Mouse (Mus musculus) E14TG2a.4 (cell line): Measurements from ENCODE around the gene Psma3.

Experiments
- H3K27me3 ChIP-seq: 2 replicates; pipeline ENCODE4 v1.6.1; 2014; ENCODE audit warnings: low read length, control low read depth; ENCODE audit not compliant: insufficient read depth
- H3K36me3 ChIP-seq: 2 replicates; pipeline ENCODE4 v1.6.1; 2014; ENCODE audit warnings: low read length, control low read depth; ENCODE audit not compliant: insufficient read depth
- H3K4me1 ChIP-seq: replicated peaks from 2 replicates; pipeline ENCODE4 v1.6.1; 2014; ENCODE audit warnings: low read depth, low read length, control low read depth
- H3K4me3 ChIP-seq: replicated peaks from 2 replicates; pipeline ENCODE4 v1.5.1; 2014; ENCODE audit warnings: mild to moderate bottlenecking, low read length
- H3K9me3 ChIP-seq: 2 replicates; pipeline ENCODE4 v1.6.1; 2014; ENCODE audit warnings: low read length, control low read depth
- CTCF ChIP-seq: conservative IDR thresholded peaks from 2 replicates; pipeline ENCODE4 v1.5.1; 2014; ENCODE audit warnings: low read length
- NANOG ChIP-seq: IDR thresholded peaks from 2 replicates; pipeline ENCODE4 v1.6.1; 2014; ENCODE audit warnings: borderline replicate concordance, low read length, mixed read lengths
- POU5F1 ChIP-seq: IDR thresholded peaks from 2 replicates; pipeline ENCODE4 v1.6.1; 2014; ENCODE audit warnings: low read length, borderline replicate concordance

The Psma3 gene

GRCm38 (mm10) chr12:70978345-70978744 is 3.9 kb downstream of the Psma3 start:
- peaks cover 56% of the 10 kb centered on the region for H3K36me3 ChIP-seq
- H3K4me3 ChIP-seq, result no peak overlapping the region

GRCm38 (mm10) chr12:70984855-70985550 is 10.6 kb downstream of the Psma3 start:
- H3K9me3 ChIP-seq, result no peaks in the 10 kb centered on the region
- H3K4me1 ChIP-seq, result peaks cover 24% of the 10 kb centered on the region
- TF ChIP-seq CTCF (no peak), POU5F1 (no peak)
- H3K4me3 ChIP-seq, result no peak overlapping the region
- no peaks in the 10 kb centered on the region for H3K27me3 ChIP-seq
- peaks cover 97% of the 10 kb centered on the region for H3K36me3 ChIP-seq

More at GRCm38 (mm10) chr12:70978345-70978744, 3.9 kb downstream of the Psma3 start:
- no peak for TF ChIP-seq NANOG
- no peak for TF ChIP-seq POU5F1
- TF ChIP-seq CTCF, result no peak
- H3K9me3 ChIP-seq, result no peaks in the 10 kb centered on the region
- H3K4me1 ChIP-seq, result peaks cover 61% of the 10 kb centered on the region
- no peaks in the 10 kb centered on the region for H3K27me3 ChIP-seq

GRCm38 (mm10) chr12:70997225-70997624 is 22.8 kb downstream of the Psma3 start:
- Histone ChIP-seq H3K27me3 (no peaks in the 10 kb centered on the region), H3K36me3 (peaks cover 73% of the 10 kb centered on the region), H3K9me3 (no peaks in the 10 kb centered on the region), H3K4me1 (peaks cover 33% of the 10 kb centered on the region), H3K4me3 (no peak overlapping the region)
- TF ChIP-seq POU5F1 (no peak), CTCF (peak; percentile 29), NANOG (no peak)

DNA sequence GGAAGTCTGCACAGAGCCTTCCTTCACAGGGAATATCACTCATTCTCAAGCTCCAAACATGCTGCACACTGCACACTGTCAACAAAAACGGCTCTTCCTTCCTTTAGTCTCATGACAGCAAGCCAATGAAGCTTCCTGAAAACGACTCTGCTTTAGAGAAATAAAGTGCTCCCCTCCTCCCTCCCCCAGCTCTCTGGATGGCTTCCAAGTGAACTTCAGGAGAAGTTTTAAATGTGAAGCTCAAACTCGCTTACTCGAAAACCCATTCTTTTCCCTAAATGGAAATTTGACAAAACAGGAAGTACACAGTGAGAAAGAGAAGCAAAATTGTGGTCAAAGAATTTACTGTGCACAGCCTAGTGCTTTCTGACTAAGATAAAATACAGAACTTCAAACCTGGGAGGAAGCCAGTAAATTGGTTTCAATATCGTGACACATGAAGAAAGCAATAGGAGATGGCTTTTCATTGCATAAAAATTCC is 25.0 kb downstream of the Psma3 start:
- Histone ChIP-seq H3K9me3 (no peaks in the 10 kb centered on the region), H3K4me3 (no peak overlapping the region), H3K36me3 (peaks cover 70% of the 10 kb centered on the region), H3K27me3 (no peaks in the 10 kb centered on the region), H3K4me1 (peaks cover 40% of the 10 kb centered on the region)
- TF ChIP-seq CTCF (no peak), NANOG (no peak), POU5F1 (no peak)

GRCm38 (mm10) chr12:71000344-71000743 is 25.9 kb downstream of the Psma3 start:
- H3K4me1 ChIP-seq, result peaks cover 46% of the 10 kb centered on the region
- peaks cover 70% of the 10 kb centered on the region for H3K36me3 ChIP-seq
- no peak overlapping the region for H3K4me3 ChIP-seq
- H3K9me3 ChIP-seq, result no peaks in the 10 kb centered on the region
- TF ChIP-seq CTCF (no peak), NANOG (no peak), POU5F1 (no peak)
- no peaks in the 10 kb centered on the region for H3K27me3 ChIP-seq

GRCm38 (mm10) chr12:71001456-71001855 is 27.0 kb downstream of the Psma3 start:
- peaks cover 70% of the 10 kb centered on the region for H3K36me3 ChIP-seq
- TF ChIP-seq POU5F1 (no peak), NANOG (no peak), CTCF (no peak)

GRCm38 (mm10) chr12:71003760-71004426 is 29.5 kb downstream of the Psma3 start:
- TF ChIP-seq NANOG (peak; percentile 59; the same call in 1 of the 2 replicates), POU5F1 (no peak), CTCF (no peak)

More at GRCm38 (mm10) chr12:71001456-71001855, 27.0 kb downstream of the Psma3 start:
- H3K27me3 ChIP-seq, result no peaks in the 10 kb centered on the region
- no peaks in the 10 kb centered on the region for H3K9me3 ChIP-seq
- peaks cover 50% of the 10 kb centered on the region for H3K4me1 ChIP-seq
- no peak overlapping the region for H3K4me3 ChIP-seq

DNA sequence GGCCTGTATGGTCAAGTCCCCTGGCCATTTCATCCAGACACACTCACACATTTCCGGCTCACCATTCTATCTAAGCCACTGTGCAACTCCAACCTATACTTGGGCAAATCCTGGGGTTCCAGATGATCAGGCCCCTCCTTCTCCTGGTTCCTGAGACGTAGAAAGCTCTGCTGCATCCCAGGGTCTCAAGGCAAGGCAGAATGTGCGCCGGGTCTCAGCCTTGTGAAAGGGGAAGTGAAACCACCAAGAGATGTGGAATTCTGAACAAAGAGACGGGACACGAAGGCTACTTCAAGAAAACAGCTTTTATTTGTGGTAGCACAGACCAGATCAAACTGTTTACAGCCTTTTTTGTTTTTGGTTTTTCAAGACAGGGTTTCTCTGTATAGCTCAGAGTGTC is 31.7 kb downstream of the Psma3 start:
- TF ChIP-seq CTCF (no peak), NANOG (no peak), POU5F1 (no peak)

More at GRCm38 (mm10) chr12:71003760-71004426, 29.5 kb downstream of the Psma3 start:
- Histone ChIP-seq H3K36me3 (peaks cover 77% of the 10 kb centered on the region), H3K27me3 (no peaks in the 10 kb centered on the region), H3K4me3 (no peak overlapping the region), H3K4me1 (peaks cover 42% of the 10 kb centered on the region), H3K9me3 (no peaks in the 10 kb centered on the region)

More for the DNA sequence above, 31.7 kb downstream of the Psma3 start:
- peaks cover 41% of the 10 kb centered on the region for H3K4me1 ChIP-seq
- H3K36me3 ChIP-seq, result peaks cover 86% of the 10 kb centered on the region
- no peak overlapping the region for H3K4me3 ChIP-seq
- H3K27me3 ChIP-seq, result no peaks in the 10 kb centered on the region
- no peaks in the 10 kb centered on the region for H3K9me3 ChIP-seq
